Mouse (Mus musculus) limb, embryonic 10.5 days (tissue): ENCODE measurements around the gene Krtap19-3. TPM values are rescaled to one million over a fixed set of nuclear protein-coding genes. Genes with fewer than 3 reads are reported as not detected.

Source experiments
- DNase-seq: peaks from one replicate; pipeline ENCODE4 v3.0.0-alpha.2; 2017; ENCODE audit warnings: low spot score
- H3K27ac ChIP-seq: fragments of 300-500 bp; sonication (generic); 2 replicates; pipeline ENCODE4 v1.5.1; 2016; ENCODE audit warnings: mild to moderate bottlenecking
- H3K27me3 ChIP-seq: fragments of 300-500 bp; sonication (generic); 2 replicates; pipeline ENCODE4 v1.6.1; 2016; ENCODE audit warnings: low read depth, mild to moderate bottlenecking; ENCODE audit not compliant: poor library complexity, severe bottlenecking
- H3K36me3 ChIP-seq: fragments of 300-500 bp; sonication (generic); 2 replicates; pipeline ENCODE4 v1.6.1; 2016; ENCODE audit warnings: mild to moderate bottlenecking, moderate library complexity
- H3K4me1 ChIP-seq: fragments of 300-500 bp; sonication (generic); 2 replicates; pipeline ENCODE4 v1.6.1; 2016
- H3K4me3 ChIP-seq: fragments of 300-500 bp; sonication (generic); 2 replicates; pipeline ENCODE4 v1.5.1; 2016; ENCODE audit warnings: mild to moderate bottlenecking, moderate library complexity
- H3K9me3 ChIP-seq: fragments of 300-500 bp; sonication (generic); replicated peaks from 2 replicates; pipeline ENCODE4 v1.6.1; 2016; ENCODE audit warnings: mild to moderate bottlenecking
- WGBS: fragments of 180-500 bp; shearing (Covaris S2); methylation state at CpG from one replicate; pipeline ENCODE4 v1.1.7; 2016; 5-methylcytosine and 5-hydroxymethylcytosine counted together
- polyA plus RNA-seq: library from polyadenylated mRNA; unstranded; fragments of >200 nt; fragmentation: Nextera tagmentation; extraction: Ambion mirVana; gene quantifications from 2 replicates; pipeline ENCODE4 v1.2.1, GENCODE M21; 2016

Gene Krtap19-3
- not detected in 2 replicates for polyA plus RNA-seq

- no peaks in the 10 kb centered on the region for H3K27me3 ChIP-seq
- no peaks in the 10 kb centered on the region for H3K4me1 ChIP-seq
- WGBS = 89% methylated on average over 2 of the region's 2 CpGs
- H3K4me3 ChIP-seq = no peak within 1 kb of the TSS
- no peak for DNase-seq
- no peaks in the 10 kb centered on the region for H3K36me3 ChIP-seq
- H3K27ac ChIP-seq = no peak within 1 kb of the TSS
- no peaks in the 10 kb centered on the region for H3K9me3 ChIP-seq
Measured at GRCm38 (mm10) chr16:88877938-88878337, at the start of gene Krtap19-3. Gene Krtap19-3, minus strand, starts transcription at chr16:88878038.

GRCm38 (mm10) chr16:88896357-88896756 is 18.5 kb upstream of the Krtap19-3 start, which contains the start of gene Krtap19-5:
Gene Krtap19-5, minus strand, starts transcription at chr16:88896457.
- Histone ChIP-seq H3K4me3 (no peak within 1 kb of the TSS), H3K9me3 (no peaks in the 10 kb centered on the region), H3K36me3 (no peaks in the 10 kb centered on the region), H3K4me1 (no peaks in the 10 kb centered on the region), H3K27me3 (no peaks in the 10 kb centered on the region), H3K27ac (no peak within 1 kb of the TSS)
- 95% methylated on average over 6 of the region's 6 CpGs for WGBS
- no peak for DNase-seq

- 91% methylated on average over 6 of the region's 6 CpGs for WGBS
- Histone ChIP-seq H3K27me3 (no peaks in the 10 kb centered on the region), H3K4me1 (no peaks in the 10 kb centered on the region), H3K36me3 (no peaks in the 10 kb centered on the region), H3K4me3 (no peak overlapping the region), H3K9me3 (no peaks in the 10 kb centered on the region), H3K27ac (no peak overlapping the region)
- DNase-seq = no peak
Measured at GRCm38 (mm10) chr16:88886870-88887269, 9.0 kb upstream of the Krtap19-3 start.

- H3K27me3 ChIP-seq = no peaks in the 10 kb centered on the region
- no peaks in the 10 kb centered on the region for H3K4me1 ChIP-seq
- no peak for DNase-seq
- H3K36me3 ChIP-seq = no peaks in the 10 kb centered on the region
- no peaks in the 10 kb centered on the region for H3K9me3 ChIP-seq
- H3K4me3 ChIP-seq = no peak within 1 kb of the TSS
- WGBS = 95% methylated on average over 5 of the region's 5 CpGs
- H3K27ac ChIP-seq = no peak within 1 kb of the TSS
Measured at GRCm38 (mm10) chr16:88884989-88885388, 7.2 kb upstream of the Krtap19-3 start, which contains the start of gene Krtap19-4. Gene Krtap19-4, minus strand, starts transcription at chr16:88885089.

GRCm38 (mm10) chr16:88874169-88874568 is 3.7 kb downstream of the Krtap19-3 start, which contains the start of gene Krtap19-2:
Gene Krtap19-2, minus strand, starts transcription at chr16:88874269.
- no peak for DNase-seq
- Histone ChIP-seq H3K9me3 (no peaks in the 10 kb centered on the region), H3K4me3 (no peak within 1 kb of the TSS), H3K4me1 (no peaks in the 10 kb centered on the region), H3K27me3 (no peaks in the 10 kb centered on the region), H3K27ac (no peak within 1 kb of the TSS), H3K36me3 (no peaks in the 10 kb centered on the region)
- 88% methylated on average over 3 of the region's 3 CpGs for WGBS

GRCm38 (mm10) chr16:88869311-88869710 is 8.5 kb downstream of the Krtap19-3 start, which contains the start of gene Krtap19-1:
Gene Krtap19-1, minus strand, starts transcription at chr16:88869411.
- H3K4me3 ChIP-seq = no peak within 1 kb of the TSS
- no peak for DNase-seq
- no peaks in the 10 kb centered on the region for H3K36me3 ChIP-seq
- H3K27ac ChIP-seq = no peak within 1 kb of the TSS
- no peaks in the 10 kb centered on the region for H3K27me3 ChIP-seq
- no peaks in the 10 kb centered on the region for H3K4me1 ChIP-seq
- H3K9me3 ChIP-seq = no peaks in the 10 kb centered on the region
- 90% methylated on average over 6 of the region's 6 CpGs for WGBS

GRCm38 (mm10) chr16:88864887-88865407 is 12.9 kb downstream of the Krtap19-3 start:
- Histone ChIP-seq H3K27me3 (peaks cover 21% of the 10 kb centered on the region; the same call in 1 of the 2 replicates), H3K36me3 (no peaks in the 10 kb centered on the region), H3K4me1 (no peaks in the 10 kb centered on the region), H3K9me3 (no peaks in the 10 kb centered on the region), H3K27ac (no peak overlapping the region), H3K4me3 (no peak overlapping the region)
- no peak for DNase-seq
- WGBS = 80% methylated on average over 4 of the region's 4 CpGs

GRCm38 (mm10) chr16:88851450-88851849 is 26.4 kb downstream of the Krtap19-3 start:
- no peaks in the 10 kb centered on the region for H3K27me3 ChIP-seq
- H3K4me3 ChIP-seq = no peak overlapping the region
- WGBS = 12% methylated on average over 5 of the region's 5 CpGs
- H3K9me3 ChIP-seq = no peaks in the 10 kb centered on the region
- H3K36me3 ChIP-seq = no peaks in the 10 kb centered on the region
- no peak for DNase-seq
- no peak overlapping the region for H3K27ac ChIP-seq
- no peaks in the 10 kb centered on the region for H3K4me1 ChIP-seq

GRCm38 (mm10) chr16:88848558-88848957 is 29.3 kb downstream of the Krtap19-3 start:
- no peaks in the 10 kb centered on the region for H3K4me1 ChIP-seq
- no peaks in the 10 kb centered on the region for H3K9me3 ChIP-seq
- no peaks in the 10 kb centered on the region for H3K36me3 ChIP-seq
- no peaks in the 10 kb centered on the region for H3K27me3 ChIP-seq
- H3K4me3 ChIP-seq = no peak overlapping the region
- 91% methylated on average over 4 of the region's 4 CpGs for WGBS
- H3K27ac ChIP-seq = no peak overlapping the region
- DNase-seq = no peak

GRCm38 (mm10) chr16:88847363-88847762 is 30.5 kb downstream of the Krtap19-3 start:
- Histone ChIP-seq H3K36me3 (no peaks in the 10 kb centered on the region), H3K27me3 (no peaks in the 10 kb centered on the region), H3K9me3 (no peaks in the 10 kb centered on the region), H3K4me3 (no peak overlapping the region), H3K27ac (no peak overlapping the region), H3K4me1 (no peaks in the 10 kb centered on the region)
- no peak for DNase-seq
- 93% methylated on average over 1 of the region's 1 CpGs for WGBS

Other genes with a start within 250 kb of the Krtap19-3 start
- not detected in 2 replicates for gene Krtap26-1, start 230.2 kb downstream of the Krtap19-3 start, polyA plus RNA-seq
- not detected in 2 replicates for gene Krtap27-1, start 206.4 kb downstream of the Krtap19-3 start, polyA plus RNA-seq
- gene 2310061N02Rik, start 170.1 kb downstream of the Krtap19-3 start, polyA plus RNA-seq = not detected in 2 replicates
- not detected in 2 replicates for gene Krtap13-1, start 149.2 kb downstream of the Krtap19-3 start, polyA plus RNA-seq
- gene Krtap13, start 126.4 kb downstream of the Krtap19-3 start, polyA plus RNA-seq = not detected in 2 replicates
- gene 2310034C09Rik, start 119.2 kb downstream of the Krtap19-3 start, polyA plus RNA-seq = not detected in 2 replicates
- not detected in 2 replicates for gene 2310057N15Rik, start 103.8 kb downstream of the Krtap19-3 start, polyA plus RNA-seq
- gene Gm5965, start 100.1 kb downstream of the Krtap19-3 start, polyA plus RNA-seq = not detected in 2 replicates
- gene Gm20741, start 65.8 kb downstream of the Krtap19-3 start, polyA plus RNA-seq = not detected in 2 replicates
- gene Krtap15, start 57.8 kb downstream of the Krtap19-3 start, polyA plus RNA-seq = not detected in 2 replicates
- not detected in 2 replicates for gene Krtap14, start 51.9 kb downstream of the Krtap19-3 start, polyA plus RNA-seq
- not detected in 2 replicates for gene Krtap19-1, start 8.6 kb downstream of the Krtap19-3 start, polyA plus RNA-seq
- gene Krtap19-2, start 3.8 kb downstream of the Krtap19-3 start, polyA plus RNA-seq = not detected in 2 replicates
- gene Krtap19-4, start 7.1 kb upstream of the Krtap19-3 start, polyA plus RNA-seq = not detected in 2 replicates
- gene Krtap19-5, start 18.4 kb upstream of the Krtap19-3 start, polyA plus RNA-seq = not detected in 2 replicates
- gene Krtap19-9b, start 54.2 kb upstream of the Krtap19-3 start, polyA plus RNA-seq = not detected in 2 replicates
- not detected in 2 replicates for gene Krtap16-3, start 84.8 kb upstream of the Krtap19-3 start, polyA plus RNA-seq
- gene Krtap22-2, start 132.7 kb upstream of the Krtap19-3 start, polyA plus RNA-seq = not detected in 2 replicates
- gene Gm10229, start 137.2 kb upstream of the Krtap19-3 start, polyA plus RNA-seq = not detected in 2 replicates
- gene Krtap6-1, start 153.7 kb upstream of the Krtap19-3 start, polyA plus RNA-seq = not detected in 2 replicates
- not detected in 2 replicates for gene Gm10228, start 163.4 kb upstream of the Krtap19-3 start, polyA plus RNA-seq
- not detected in 2 replicates for gene Krtap6-5, start 169.8 kb upstream of the Krtap19-3 start, polyA plus RNA-seq
- not detected in 2 replicates for gene 1110025L11Rik, start 186.0 kb upstream of the Krtap19-3 start, polyA plus RNA-seq
- not detected in 2 replicates for gene Krtap6-3, start 206.0 kb upstream of the Krtap19-3 start, polyA plus RNA-seq